Mouse (Mus musculus): Measurements from ENCODE around the gene Sult2a2. TPM values are rescaled to one million over a fixed set of nuclear protein-coding genes. Genes with fewer than 3 reads are reported as not detected.

Gene Sult2a2
- polyA plus RNA-seq (2015; fragmentation: Illumina TruSeq; extraction: RNeasy Lipid Tissue Mini Kit (QIAGEN cat#74804); ENCODE audit: insufficient read depth, low replicate concordance): not detected

GRCm38 (mm10) chr7:13733205-13733604 is at the start of gene Sult2a2:
TSS of gene Sult2a2 (plus strand) at chr7:13733505.

Other genes starting within 250 kb of the Sult2a2 start
- gene Bsph2, start 162.4 kb upstream of the Sult2a2 start, polyA plus RNA-seq (2015; fragmentation: Illumina TruSeq; extraction: RNeasy Lipid Tissue Mini Kit (QIAGEN cat#74804); ENCODE audit: insufficient read depth, low replicate concordance): not detected
- not detected for gene Sult2a5, start 109.5 kb upstream of the Sult2a2 start, polyA plus RNA-seq (2015; fragmentation: Illumina TruSeq; extraction: RNeasy Lipid Tissue Mini Kit (QIAGEN cat#74804); ENCODE audit: insufficient read depth, low replicate concordance)
- not detected for gene Sult2a1, start 103.9 kb downstream of the Sult2a2 start, polyA plus RNA-seq (2015; fragmentation: Illumina TruSeq; extraction: RNeasy Lipid Tissue Mini Kit (QIAGEN cat#74804); ENCODE audit: insufficient read depth, low replicate concordance)

All from spleen, adult 10 weeks (tissue).